Mouse (Mus musculus): ENCODE results near the gene P2rx6. TPM values are rescaled to one million over a fixed set of nuclear protein-coding genes. Genes with fewer than 3 reads are reported as not detected.
A peak's percentile ranks its signal among the peaks of the same experiment; 100 is the strongest.
"Not testable (repeated sequence)": the region's sequence is repeated elsewhere in the genome, so short reads cannot be mapped to it uniquely, and the experiment has no call there.

P2rx6 gene
- total RNA-seq (2015) (not detected in 2 replicates), total RNA-seq (2017) (not detected in 2 replicates)

GRCm38 (mm10) chr16:17561751-17562208 lies at the start of gene P2rx6:
Gene P2rx6 (plus strand): TSS chr16:17561885.
- peak; percentile 55 for ATAC-seq (ENCODE audit: poor library complexity, severe bottlenecking)

- ATAC-seq (ENCODE audit: poor library complexity, severe bottlenecking): no peak
Measured at GRCm38 (mm10) chr16:17518910-17519309, 42.8 kb upstream of the P2rx6 start.

GRCm38 (mm10) chr16:17524156-17524555 lies 37.5 kb upstream of the P2rx6 start:
- ATAC-seq (ENCODE audit: poor library complexity, severe bottlenecking): no peak

- ATAC-seq (ENCODE audit: poor library complexity, severe bottlenecking): no peak
Measured at GRCm38 (mm10) chr16:17525524-17525923, 36.2 kb upstream of the P2rx6 start.

GRCm38 (mm10) chr16:17526223-17526622 lies 35.5 kb upstream of the P2rx6 start:
- no peak for ATAC-seq (ENCODE audit: poor library complexity, severe bottlenecking)

- ATAC-seq (ENCODE audit: poor library complexity, severe bottlenecking): no peak
Measured at GRCm38 (mm10) chr16:17527606-17528005, 34.1 kb upstream of the P2rx6 start.

- ATAC-seq (ENCODE audit: poor library complexity, severe bottlenecking): no peak
Measured at GRCm38 (mm10) chr16:17528276-17528675, 33.4 kb upstream of the P2rx6 start.

- 0 out of 2 replicates have a peak, but pooled peaks have one; percentile 4 for ATAC-seq (ENCODE audit: poor library complexity, severe bottlenecking)
Measured at GRCm38 (mm10) chr16:17529981-17530586, 31.6 kb upstream of the P2rx6 start.

GRCm38 (mm10) chr16:17530640-17531288 lies 30.9 kb upstream of the P2rx6 start, which contains the start of gene Thap7:
Gene Thap7 (minus strand): TSS chr16:17531136.
- peak; percentile 91 for ATAC-seq (ENCODE audit: poor library complexity, severe bottlenecking)

- ATAC-seq (ENCODE audit: poor library complexity, severe bottlenecking): no peak
Measured at GRCm38 (mm10) chr16:17532271-17532670, 29.4 kb upstream of the P2rx6 start.

- ATAC-seq (ENCODE audit: poor library complexity, severe bottlenecking): no peak
Measured at GRCm38 (mm10) chr16:17532676-17533329, 28.9 kb upstream of the P2rx6 start.

GRCm38 (mm10) chr16:17536584-17536983 lies 25.1 kb upstream of the P2rx6 start:
- ATAC-seq (ENCODE audit: poor library complexity, severe bottlenecking): no peak

GRCm38 (mm10) chr16:17542632-17543031 lies 19.1 kb upstream of the P2rx6 start:
- no peak for ATAC-seq (ENCODE audit: poor library complexity, severe bottlenecking)

GRCm38 (mm10) chr16:17552837-17553236 lies 8.8 kb upstream of the P2rx6 start:
- no peak for ATAC-seq (ENCODE audit: poor library complexity, severe bottlenecking)

GRCm38 (mm10) chr16:17553910-17554685 lies 7.6 kb upstream of the P2rx6 start:
- peak; percentile 80 for ATAC-seq (ENCODE audit: poor library complexity, severe bottlenecking)

- not testable (repeated sequence) for ATAC-seq (ENCODE audit: poor library complexity, severe bottlenecking)
Measured at GRCm38 (mm10) chr16:17554702-17555101, 7.0 kb upstream of the P2rx6 start.

GRCm38 (mm10) chr16:17556180-17556579 lies 5.5 kb upstream of the P2rx6 start:
- no peak for ATAC-seq (ENCODE audit: poor library complexity, severe bottlenecking)

GRCm38 (mm10) chr16:17556907-17557306 lies 4.8 kb upstream of the P2rx6 start:
- ATAC-seq (ENCODE audit: poor library complexity, severe bottlenecking): no peak

- ATAC-seq (ENCODE audit: poor library complexity, severe bottlenecking): peak; percentile 62
Measured at GRCm38 (mm10) chr16:17557947-17558480, 3.7 kb upstream of the P2rx6 start.

GRCm38 (mm10) chr16:17558811-17559210 lies 2.9 kb upstream of the P2rx6 start:
- no peak for ATAC-seq (ENCODE audit: poor library complexity, severe bottlenecking)
